Mouse (Mus musculus): ENCODE measurements at regions not wholly inside any gene's neighbourhood (a gene's known extent, or its start where the extent isn't known, plus 50 kb on each side); places are given as distances from the start of the nearest gene placed in this dataset.

DNA sequence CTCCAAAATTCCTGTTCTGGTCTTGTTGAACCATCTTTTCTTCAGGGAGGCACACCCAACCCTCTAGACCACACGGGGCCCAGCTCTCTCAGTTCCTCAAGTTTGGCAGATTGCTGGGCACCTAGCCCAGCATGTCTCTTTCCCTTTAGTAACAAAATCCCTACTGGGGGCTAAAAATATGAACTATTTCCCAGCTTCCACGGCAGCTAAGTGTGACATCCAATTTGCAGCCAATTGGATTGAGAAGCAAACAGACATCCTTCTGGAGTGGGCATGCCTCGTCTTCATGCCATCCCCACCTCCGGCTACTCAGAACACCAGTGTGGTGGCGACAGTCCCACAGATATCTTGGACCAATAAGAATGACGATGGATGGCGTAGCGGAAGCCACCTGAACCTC is 240.1 kb downstream of the Mroh4 start:
- Histone ChIP-seq H3K4me3 (replicated peaks; ENCODE audit: low read length) (no peak overlapping the region), H3K9me3 (ENCODE audit: control insufficient read depth, low read length) (no peaks in the 10 kb centered on the region), H3K27ac (no peak overlapping the region), H3K4me1 (replicated peaks; ENCODE audit: control insufficient read depth, insufficient read depth, low read length) (no peaks in the 10 kb centered on the region), H3K9ac (no peak overlapping the region), H3K4me2 (replicated peaks) (no peak overlapping the region), H3K27me3 (ENCODE audit: control insufficient read depth, insufficient read depth, low read length) (no peaks in the 10 kb centered on the region), H3K36me3 (replicated peaks; ENCODE audit: control insufficient read depth, insufficient read depth) (no peaks in the 10 kb centered on the region)
- ATAC-seq (ENCODE audit: low FRiP score) (no peak), DNase-seq (ENCODE audit: low spot score) (no peak)
- WGBS, result 85% methylated on average over 8 of the region's 8 CpGs

GRCm38 (mm10) chr15:74387533-74387932 is 248.6 kb downstream of the Mroh4 start:
- H3K36me3 ChIP-seq (replicated peaks; ENCODE audit: control insufficient read depth, insufficient read depth), result no peaks in the 10 kb centered on the region
- WGBS, result 13% methylated on average over 3 of the region's 3 CpGs
- no peak overlapping the region for H3K27ac ChIP-seq
- H3K9me3 ChIP-seq (ENCODE audit: control insufficient read depth, low read length), result no peaks in the 10 kb centered on the region
- H3K4me3 ChIP-seq (replicated peaks; ENCODE audit: low read length), result no peak overlapping the region
- no peaks in the 10 kb centered on the region for H3K27me3 ChIP-seq (ENCODE audit: control insufficient read depth, insufficient read depth, low read length)
- no peak for DNase-seq (ENCODE audit: low spot score)
- H3K9ac ChIP-seq, result no peak overlapping the region
- H3K4me2 ChIP-seq (replicated peaks), result no peak overlapping the region
- ATAC-seq (ENCODE audit: low FRiP score), result no peak
- H3K4me1 ChIP-seq (replicated peaks; ENCODE audit: control insufficient read depth, insufficient read depth, low read length), result no peaks in the 10 kb centered on the region; the same call in 1 of the 2 replicates

GRCm38 (mm10) chr15:74382556-74382955 is 253.6 kb downstream of the Mroh4 start:
- 67% methylated on average over 4 of the region's 4 CpGs for WGBS

DNA sequence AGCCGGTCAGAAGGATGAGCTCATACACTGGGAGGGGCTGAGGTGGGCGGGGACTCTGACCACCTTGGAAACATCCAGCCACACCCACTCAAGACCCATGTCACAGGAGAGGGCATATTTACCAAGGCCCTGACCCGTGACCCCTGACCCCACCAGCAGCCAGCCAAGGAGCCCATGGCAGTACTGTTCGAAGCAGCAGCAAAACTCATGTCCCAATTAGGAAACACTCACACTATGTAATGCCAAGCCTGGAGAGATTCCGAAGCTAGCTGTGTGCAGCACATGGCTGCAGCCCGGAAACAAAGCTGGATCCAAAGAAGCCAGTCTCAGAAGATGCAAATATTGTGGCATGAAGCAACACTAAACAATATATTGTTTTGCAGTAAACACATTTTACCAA is 256.8 kb downstream of the Mroh4 start:
- H3K4me3 ChIP-seq (replicated peaks; ENCODE audit: low read length), result no peak overlapping the region
- no peaks in the 10 kb centered on the region for H3K4me1 ChIP-seq (replicated peaks; ENCODE audit: control insufficient read depth, insufficient read depth, low read length)
- no peaks in the 10 kb centered on the region for H3K27me3 ChIP-seq (ENCODE audit: control insufficient read depth, insufficient read depth, low read length)
- H3K9me3 ChIP-seq (ENCODE audit: control insufficient read depth, low read length), result no peaks in the 10 kb centered on the region
- no peak overlapping the region for H3K27ac ChIP-seq
- H3K36me3 ChIP-seq (replicated peaks; ENCODE audit: control insufficient read depth, insufficient read depth), result no peaks in the 10 kb centered on the region
- 87% methylated on average over 6 of the region's 6 CpGs for WGBS
- no peak overlapping the region for H3K9ac ChIP-seq
- DNase-seq (ENCODE audit: low spot score), result no peak
- H3K4me2 ChIP-seq (replicated peaks), result no peak overlapping the region
- no peak for ATAC-seq (ENCODE audit: low FRiP score)

More at GRCm38 (mm10) chr15:74382556-74382955, 253.6 kb downstream of the Mroh4 start:
- ATAC-seq (ENCODE audit: low FRiP score) (no peak), DNase-seq (ENCODE audit: low spot score) (peak; percentile 44)
- Histone ChIP-seq H3K27ac (no peak overlapping the region), H3K9me3 (ENCODE audit: control insufficient read depth, low read length) (no peaks in the 10 kb centered on the region), H3K4me3 (replicated peaks; ENCODE audit: low read length) (no peak overlapping the region), H3K4me2 (replicated peaks) (no peak overlapping the region), H3K9ac (no peak overlapping the region), H3K4me1 (replicated peaks; ENCODE audit: control insufficient read depth, insufficient read depth, low read length) (no peaks in the 10 kb centered on the region; the same call in 1 of the 2 replicates), H3K27me3 (ENCODE audit: control insufficient read depth, insufficient read depth, low read length) (no peaks in the 10 kb centered on the region), H3K36me3 (replicated peaks; ENCODE audit: control insufficient read depth, insufficient read depth) (no peaks in the 10 kb centered on the region)

- Histone ChIP-seq H3K36me3 (replicated peaks; ENCODE audit: control insufficient read depth, insufficient read depth) (no peaks in the 10 kb centered on the region), H3K27ac (no peak overlapping the region), H3K9ac (no peak overlapping the region), H3K4me3 (replicated peaks; ENCODE audit: low read length) (no peak overlapping the region), H3K4me2 (replicated peaks) (no peak overlapping the region), H3K4me1 (replicated peaks; ENCODE audit: control insufficient read depth, insufficient read depth, low read length) (no peaks in the 10 kb centered on the region), H3K9me3 (ENCODE audit: control insufficient read depth, low read length) (no peaks in the 10 kb centered on the region), H3K27me3 (ENCODE audit: control insufficient read depth, insufficient read depth, low read length) (no peaks in the 10 kb centered on the region)
- DNase-seq (ENCODE audit: low spot score) (no peak), ATAC-seq (ENCODE audit: low FRiP score) (no peak)
- WGBS, result 83% methylated on average over 3 of the region's 3 CpGs
Observed at GRCm38 (mm10) chr15:74369461-74369860, 266.7 kb downstream of the Mroh4 start.

DNA sequence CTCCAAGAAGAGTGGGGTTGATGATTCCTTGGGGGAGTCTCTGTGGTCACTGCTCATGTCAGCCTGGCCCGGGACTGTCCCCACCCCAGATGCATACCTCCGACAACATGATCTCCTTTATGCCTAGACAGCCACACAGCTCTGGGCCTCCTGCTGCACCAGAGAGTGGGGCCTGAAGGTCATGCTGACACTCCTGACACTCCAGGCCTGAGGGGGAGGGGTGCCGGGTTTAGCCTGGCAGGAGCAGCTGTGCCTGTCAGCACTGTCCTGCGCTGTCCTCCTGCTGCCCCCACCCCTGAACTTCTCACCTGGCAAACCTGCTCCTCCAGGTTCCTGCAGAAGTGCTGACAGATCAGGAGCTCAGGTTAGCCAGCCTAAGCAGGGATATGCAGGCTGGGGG is 288.2 kb downstream of the Mroh4 start:
- Histone ChIP-seq H3K4me2 (replicated peaks) (no peak overlapping the region), H3K27ac (no peak overlapping the region), H3K4me1 (replicated peaks; ENCODE audit: control insufficient read depth, insufficient read depth, low read length) (no peaks in the 10 kb centered on the region; the same call in 1 of the 2 replicates), H3K4me3 (replicated peaks; ENCODE audit: low read length) (no peak overlapping the region), H3K9me3 (ENCODE audit: control insufficient read depth, low read length) (peaks cover 4% of the 10 kb centered on the region; the same call in 1 of the 2 replicates), H3K36me3 (replicated peaks; ENCODE audit: control insufficient read depth, insufficient read depth) (no peaks in the 10 kb centered on the region), H3K27me3 (ENCODE audit: control insufficient read depth, insufficient read depth, low read length) (no peaks in the 10 kb centered on the region), H3K9ac (no peak overlapping the region)
- no peak for ATAC-seq (ENCODE audit: low FRiP score)
- no peak for DNase-seq (ENCODE audit: low spot score)
- 58% methylated on average over 4 of the region's 4 CpGs for WGBS

DNA sequence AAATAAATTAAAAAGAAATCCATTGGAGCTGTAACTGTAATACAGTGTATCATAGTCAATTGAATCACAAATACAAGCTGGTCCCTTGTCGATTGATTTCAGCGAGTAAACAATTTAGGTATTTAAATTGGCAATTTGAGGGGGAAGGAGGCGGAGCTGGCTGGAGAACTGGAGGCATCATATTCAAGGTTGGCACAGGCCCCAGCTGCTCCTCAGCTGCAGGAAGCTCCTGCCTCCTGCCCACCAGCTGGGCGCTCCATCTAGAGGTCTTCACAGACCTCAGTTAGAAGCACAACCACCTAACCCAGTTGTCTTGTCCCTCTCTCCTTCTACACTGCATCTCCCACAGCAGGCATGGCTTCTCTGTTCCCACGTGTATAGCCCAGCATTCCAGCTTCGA is 292.6 kb downstream of the Mroh4 start:
- no peaks in the 10 kb centered on the region for H3K27me3 ChIP-seq (ENCODE audit: control insufficient read depth, insufficient read depth, low read length)
- 68% methylated on average over 6 of the region's 6 CpGs for WGBS
- no peaks in the 10 kb centered on the region for H3K9me3 ChIP-seq (ENCODE audit: control insufficient read depth, low read length)
- H3K27ac ChIP-seq, result no peak overlapping the region
- no peak for DNase-seq (ENCODE audit: low spot score)
- H3K4me2 ChIP-seq (replicated peaks), result no peak overlapping the region
- no peak overlapping the region for H3K9ac ChIP-seq
- no peaks in the 10 kb centered on the region for H3K36me3 ChIP-seq (replicated peaks; ENCODE audit: control insufficient read depth, insufficient read depth)
- no peak for ATAC-seq (ENCODE audit: low FRiP score)
- H3K4me1 ChIP-seq (replicated peaks; ENCODE audit: control insufficient read depth, insufficient read depth, low read length), result no peaks in the 10 kb centered on the region; the same call in 1 of the 2 replicates
- no peak overlapping the region for H3K4me3 ChIP-seq (replicated peaks; ENCODE audit: low read length)

DNA sequence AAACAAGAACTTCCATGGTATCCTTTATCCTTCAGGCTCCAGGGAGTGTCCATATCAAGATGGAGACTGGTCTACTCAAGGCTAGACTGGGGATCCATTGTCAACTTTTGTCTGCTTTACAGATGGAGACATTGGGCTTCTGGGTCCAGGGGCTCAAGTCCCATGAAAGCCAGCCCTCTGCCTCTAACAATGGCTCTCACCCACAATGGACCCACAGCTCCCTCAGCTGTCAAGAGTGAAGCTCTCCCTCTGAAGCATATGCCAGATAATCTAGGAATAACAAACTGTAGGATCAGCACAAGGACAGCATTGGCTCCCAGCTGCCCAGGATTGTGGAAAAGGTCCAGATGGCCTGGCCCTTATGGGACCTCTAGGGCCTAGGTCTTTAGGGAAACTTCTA is 302.3 kb downstream of the Mroh4 start:
- no peak for DNase-seq (ENCODE audit: low spot score)
- Histone ChIP-seq H3K4me2 (replicated peaks) (no peak overlapping the region), H3K27ac (no peak overlapping the region), H3K4me3 (replicated peaks; ENCODE audit: low read length) (no peak overlapping the region), H3K4me1 (replicated peaks; ENCODE audit: control insufficient read depth, insufficient read depth, low read length) (0 out of 2 replicates have a peak, but pooled peaks cover 5% of the 10 kb centered on the region), H3K9ac (no peak overlapping the region), H3K9me3 (ENCODE audit: control insufficient read depth, low read length) (no peaks in the 10 kb centered on the region), H3K27me3 (ENCODE audit: control insufficient read depth, insufficient read depth, low read length) (no peaks in the 10 kb centered on the region), H3K36me3 (replicated peaks; ENCODE audit: control insufficient read depth, insufficient read depth) (no peaks in the 10 kb centered on the region)
- no peak for ATAC-seq (ENCODE audit: low FRiP score)

- 75% methylated on average over 3 of the region's 3 CpGs for WGBS
- Histone ChIP-seq H3K4me3 (replicated peaks; ENCODE audit: low read length) (no peak overlapping the region), H3K4me1 (replicated peaks; ENCODE audit: control insufficient read depth, insufficient read depth, low read length) (0 out of 2 replicates have a peak, but pooled peaks cover 5% of the 10 kb centered on the region), H3K27ac (no peak overlapping the region), H3K9ac (no peak overlapping the region), H3K27me3 (ENCODE audit: control insufficient read depth, insufficient read depth, low read length) (no peaks in the 10 kb centered on the region), H3K36me3 (replicated peaks; ENCODE audit: control insufficient read depth, insufficient read depth) (no peaks in the 10 kb centered on the region), H3K4me2 (replicated peaks) (no peak overlapping the region), H3K9me3 (ENCODE audit: control insufficient read depth, low read length) (no peaks in the 10 kb centered on the region)
- DNase-seq (ENCODE audit: low spot score) (no peak), ATAC-seq (ENCODE audit: low FRiP score) (no peak)
Observed at GRCm38 (mm10) chr15:74330131-74330530, 306.0 kb downstream of the Mroh4 start.

- Histone ChIP-seq H3K27me3 (ENCODE audit: control insufficient read depth, insufficient read depth, low read length) (no peaks in the 10 kb centered on the region), H3K9me3 (ENCODE audit: control insufficient read depth, low read length) (no peaks in the 10 kb centered on the region), H3K9ac (no peak overlapping the region), H3K27ac (no peak overlapping the region), H3K4me3 (replicated peaks; ENCODE audit: low read length) (no peak overlapping the region), H3K4me1 (replicated peaks; ENCODE audit: control insufficient read depth, insufficient read depth, low read length) (0 out of 2 replicates have a peak, but pooled peaks cover 5% of the 10 kb centered on the region), H3K4me2 (replicated peaks) (no peak overlapping the region), H3K36me3 (replicated peaks; ENCODE audit: control insufficient read depth, insufficient read depth) (no peaks in the 10 kb centered on the region)
- WGBS, result 45% methylated on average over 14 of the region's 14 CpGs
- ATAC-seq (ENCODE audit: low FRiP score) (no peak; the same call in 1 of the 2 replicates), DNase-seq (ENCODE audit: low spot score) (no peak)
Observed at GRCm38 (mm10) chr15:74329221-74329620, 306.9 kb downstream of the Mroh4 start.

Data from hindbrain, embryonic 14.5 days (tissue).